Mouse (Mus musculus) lung, postnatal 4 days (tissue): ENCODE data around the gene Olfr1089.

Experiments used
- DNase-seq, 2 experiments: peaks; one replicate each; pipeline ENCODE4 v3.0.0; 2021

The Olfr1089 gene

GRCm38 (mm10) chr2:86733601-86734000 lies at the start of gene Olfr1089:
Olfr1089 (minus strand) TSS chr2:86733701.
- no peak for DNase-seq

GRCm38 (mm10) chr2:86782179-86782578 lies 48.7 kb upstream of the Olfr1089 start, which contains the start of gene Olfr1093:
Olfr1093 (plus strand) TSS chr2:86782479.
- DNase-seq = no peak

GRCm38 (mm10) chr2:86761050-86761449 lies 27.5 kb upstream of the Olfr1089 start:
- DNase-seq = no peak

GRCm38 (mm10) chr2:86758893-86759292 lies 25.4 kb upstream of the Olfr1089 start, which contains the start of gene Olfr1090:
Olfr1090 (minus strand) TSS chr2:86758993.
- DNase-seq = no peak

- no peak for DNase-seq
These were observed 35.2 kb downstream of the Olfr1089 start, which contains the start of gene Olfr1087 for GRCm38 (mm10) chr2:86698295-86698694. Olfr1087 (minus strand) TSS chr2:86698395.
